Mouse (Mus musculus) fibroblast of lung, adult 2 months (primary cell): ENCODE data around the gene Olfr1386.
"Not testable (repeated sequence)": the region's sequence is repeated elsewhere in the genome, so short reads cannot be mapped to it uniquely, and the experiment has no call there.

Experiments used
- DNase-seq: peaks from one replicate; pipeline ENCODE4 v3.0.0-alpha.2; 2011; ENCODE audit warnings: low read depth

Gene Olfr1386

DNA sequence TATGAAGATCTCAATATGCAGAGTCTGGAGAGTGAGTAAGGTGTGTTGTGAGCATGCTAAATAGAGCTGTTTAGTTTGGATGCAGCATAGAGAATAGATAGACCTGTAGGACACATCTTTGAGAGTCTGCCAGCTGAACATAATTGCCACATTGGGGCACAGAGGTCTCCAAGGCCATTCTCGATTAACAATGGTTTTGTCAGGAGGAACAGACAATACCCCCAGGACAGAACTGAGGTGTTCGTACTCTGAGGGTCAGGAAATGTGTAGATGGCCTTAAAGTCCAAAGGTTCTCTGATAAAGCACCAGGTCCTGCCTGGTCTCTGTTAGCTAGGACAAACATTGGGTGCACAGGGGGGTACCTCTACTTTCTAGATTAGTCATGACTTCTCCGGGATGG lies at the start of gene Olfr1386:
Gene Olfr1386, plus strand, starts transcription at position 301 of the 400 bp plus-strand sequence.
- not testable (repeated sequence) for DNase-seq

DNA sequence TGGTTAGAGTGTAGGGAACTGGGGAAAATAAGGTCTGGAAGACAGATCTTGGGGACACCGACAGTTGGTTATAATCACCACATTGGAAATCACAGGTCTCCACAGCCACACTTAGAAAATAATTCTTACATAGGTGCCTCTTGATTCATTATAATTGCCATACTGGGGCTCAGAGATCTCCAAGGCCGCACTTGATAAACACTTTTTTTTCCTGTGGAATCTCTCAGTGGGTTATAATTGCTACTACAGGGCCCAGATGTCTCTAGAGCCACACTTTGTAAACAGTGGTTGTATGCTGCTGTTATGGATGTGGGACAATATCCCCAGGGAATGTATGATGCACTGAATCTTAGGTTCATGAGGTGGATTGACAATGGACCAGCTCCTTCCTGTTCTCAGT lies 42.1 kb upstream of the Olfr1386 start, which contains the start of gene Olfr1389:
Gene Olfr1389, plus strand, starts transcription at position 301 of the 400 bp plus-strand sequence.
- no peak for DNase-seq

- DNase-seq: no peak
Observed at GRCm38 (mm10) chr11:49425257-49425927, 39.5 kb upstream of the Olfr1386 start.

DNA sequence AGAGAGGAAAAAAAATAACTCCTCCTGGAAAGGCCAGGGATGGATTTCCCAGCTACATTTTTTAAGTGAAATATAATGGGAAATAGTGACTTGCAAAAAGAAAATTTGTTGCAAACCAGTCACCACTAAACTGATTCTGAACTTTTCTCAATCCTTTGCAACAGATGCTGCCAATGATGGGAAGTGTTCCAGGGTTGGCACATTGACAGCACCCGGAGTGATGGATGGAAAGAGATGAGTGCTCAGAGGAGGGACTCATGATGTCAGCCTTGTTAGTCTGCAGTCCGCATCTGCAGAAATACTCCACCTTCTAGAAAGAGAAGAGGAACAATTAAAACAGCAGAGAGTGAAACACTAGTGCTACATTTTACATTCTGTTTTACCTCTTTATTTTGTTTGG lies 35.2 kb upstream of the Olfr1386 start:
- DNase-seq: no peak

DNA sequence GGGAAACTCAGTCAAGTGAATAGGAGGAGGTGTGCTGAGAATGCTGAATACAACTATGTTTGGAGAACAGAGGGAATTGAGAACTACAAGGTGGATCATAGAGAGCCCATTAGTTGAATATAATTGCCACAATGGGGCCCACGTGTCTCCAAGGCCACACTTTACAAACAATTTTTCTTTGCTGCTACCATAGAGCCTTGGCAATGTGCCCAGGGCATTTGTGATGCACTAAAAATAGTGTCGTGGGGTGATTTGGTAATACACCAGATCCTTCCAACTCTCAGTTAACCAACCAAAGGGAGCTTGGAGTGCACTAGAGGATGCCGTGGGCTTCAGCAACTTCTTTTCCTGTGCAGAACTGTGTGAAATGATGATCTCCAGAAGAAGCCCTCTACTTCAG lies 28.4 kb upstream of the Olfr1386 start, which contains the start of gene Olfr1388:
Gene Olfr1388, plus strand, starts transcription at position 214 of the 400 bp plus-strand sequence.
- no peak for DNase-seq

DNA sequence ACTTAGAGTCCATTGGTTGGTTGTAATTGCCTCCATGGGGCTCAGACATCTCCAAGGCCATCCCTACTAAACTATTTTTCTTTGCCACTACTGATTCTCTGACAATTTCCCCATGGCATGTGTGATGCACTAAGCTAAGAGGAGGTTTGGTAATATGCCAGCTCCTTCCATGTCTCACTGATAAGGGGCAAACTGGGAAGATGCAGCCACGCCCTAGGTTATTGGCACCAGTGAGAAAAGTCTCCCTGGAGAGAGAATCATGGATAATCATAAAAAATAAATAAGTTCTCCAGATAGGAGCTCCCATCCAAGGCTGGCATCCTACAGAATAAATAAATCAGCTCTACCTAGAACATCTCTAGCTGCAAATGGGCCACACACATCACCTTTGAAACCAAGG lies 9.8 kb upstream of the Olfr1386 start, which contains the start of gene Olfr1387:
Gene Olfr1387, plus strand, starts transcription at position 301 of the 400 bp plus-strand sequence.
- DNase-seq: no peak

GRCm38 (mm10) chr11:49485973-49486372 lies 21.1 kb downstream of the Olfr1386 start:
- no peak for DNase-seq

DNA sequence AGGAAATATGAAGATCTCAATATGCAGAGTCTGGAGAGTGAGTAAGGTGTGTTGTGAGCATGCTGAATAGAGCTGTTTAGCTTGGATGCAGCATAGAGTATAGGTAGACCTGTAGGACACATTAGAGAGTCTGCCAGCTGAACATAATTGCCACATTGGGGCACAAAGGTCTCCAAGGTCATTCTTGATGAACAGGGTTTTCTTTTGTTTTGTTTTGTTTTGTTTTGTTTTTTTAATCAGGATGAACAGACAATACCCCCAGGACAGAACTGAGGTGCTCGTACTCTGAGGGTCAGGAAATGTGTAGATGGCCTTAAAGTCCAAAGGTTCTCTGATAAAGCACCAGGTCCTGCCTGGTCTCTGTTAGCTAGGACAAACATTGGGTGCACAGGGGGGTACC lies 23.9 kb downstream of the Olfr1386 start, which contains the start of gene Olfr1385:
Gene Olfr1385, plus strand, starts transcription at position 301 of the 400 bp plus-strand sequence.
- DNase-seq: not testable (repeated sequence)

- DNase-seq: no peak
Observed at GRCm38 (mm10) chr11:49518086-49518485, 53.2 kb downstream of the Olfr1386 start.

GRCm38 (mm10) chr11:49519348-49519747 lies 54.5 kb downstream of the Olfr1386 start, which contains the start of gene Olfr1383:
Gene Olfr1383, plus strand, starts transcription at chr11:49519648.
- no peak for DNase-seq
